Mouse (Mus musculus) effector memory CD4-positive, alpha-beta T cell, adult 5 months (primary cell): ENCODE data around the gene Pax3. TPM values are rescaled to one million over a fixed set of nuclear protein-coding genes. Genes with fewer than 3 reads are reported as not detected.

Experiments used
- polyA plus RNA-seq: library from polyadenylated mRNA; unstranded; fragments of 100-300 nt; shearing (Covaris generic); gene quantifications from one replicate; pipeline ENCODE4 v1.2.1, GENCODE M21; 2017

Pax3 gene
- polyA plus RNA-seq, result 0.11 TPM

GRCm38 (mm10) chr1:78196751-78197311 is at the start of gene Pax3:
TSS of gene Pax3 (minus strand) at chr1:78197134.

Other genes with a start within 250 kb of the Pax3 start
- 0.14 TPM for gene Sgpp2, start 113.2 kb upstream of the Pax3 start, polyA plus RNA-seq